Mouse (Mus musculus) embryo, embryonic 11.5 days (tissue): ENCODE results near the gene Gm14496.
"Not testable (repeated sequence)": the region's sequence is repeated elsewhere in the genome, so short reads cannot be mapped to it uniquely, and the experiment has no call there.

Source experiments
- DNase-seq: peaks from one replicate; pipeline ENCODE4 v3.0.0-alpha.2; 2012; ENCODE audit warnings: low read depth, low spot score

Gene Gm14496

GRCm38 (mm10) chr2:181990829-181991228, at the start of gene Gm14496:
Gene Gm14496, plus strand, starts transcription at chr2:181991129.
- DNase-seq: no peak

- DNase-seq: not testable (repeated sequence)
These were observed 37.9 kb upstream of the Gm14496 start for GRCm38 (mm10) chr2:181952747-181953680.

GRCm38 (mm10) chr2:181968395-181968794, 22.5 kb upstream of the Gm14496 start:
- DNase-seq: no peak

GRCm38 (mm10) chr2:181969187-181969586, 21.7 kb upstream of the Gm14496 start:
- DNase-seq: no peak

- DNase-seq: not testable (repeated sequence)
These were observed 9.0 kb upstream of the Gm14496 start for GRCm38 (mm10) chr2:181981969-181982368.
